Mouse (Mus musculus) olfactory bulb, adult 2 months (tissue): ENCODE results near the gene Gp5.

ENCODE experiments used
- CTCF ChIP-seq: fragments of 200-500 bp; IDR thresholded peaks from 2 replicates; pipeline ENCODE4 v1.5.1; 2012; ENCODE audit warnings: low read depth, mild to moderate bottlenecking, low read length, moderate library complexity; ENCODE audit not compliant: insufficient read depth
- POLR2A ChIP-seq: fragments of 200-500 bp; IDR thresholded peaks from 2 replicates; pipeline ENCODE4 v1.6.1; 2012; ENCODE audit warnings: mild to moderate bottlenecking, low read depth, low read length, moderate library complexity; ENCODE audit not compliant: insufficient read depth

DNA sequence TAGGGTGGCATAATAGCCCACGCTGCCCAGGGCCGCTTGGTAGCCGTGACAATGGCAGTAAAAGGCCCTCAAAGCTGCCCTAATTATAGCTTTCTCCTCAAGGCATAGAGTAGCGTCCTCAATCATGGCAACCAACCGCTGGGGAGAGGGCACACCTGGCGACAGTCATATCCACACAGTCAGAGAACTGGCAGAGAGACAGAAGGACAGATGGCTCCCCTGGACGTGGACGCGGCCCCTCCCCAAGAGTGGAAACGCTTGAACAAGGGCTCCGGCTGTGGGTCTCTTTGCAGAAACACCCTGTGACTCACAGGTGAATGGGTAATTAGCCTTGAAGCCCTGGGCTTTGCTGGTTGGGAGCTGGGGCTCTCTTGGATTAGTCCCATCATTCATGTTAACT is 32.2 kb downstream of the Gp5 start:
- TF ChIP-seq POLR2A: no peak
- TF ChIP-seq CTCF: no peak
